ENCODE assay signal across 8 mouse cellular contexts in genomic region chr4:43045659-43046302, GRCm38 (mm10). TPM values are rescaled to one million over a fixed set of nuclear protein-coding genes. Genes with fewer than 3 reads are reported as not detected.
DNase-seq lines count a peak whose midpoint lies in the region; ATAC-seq and TF ChIP-seq lines count a peak whose summit lies in the region.

Gene Fam214b, minus strand, starts transcription at chr4:43046220.

- no peaks in the 10 kb centered on the region for H3K9me3 ChIP-seq in ES-E14 (ENCODE audit: control insufficient read depth, insufficient read depth, low read depth, low read length)
- no peaks in the 10 kb centered on the region for H3K9me3 ChIP-seq in forebrain, embryonic 15.5 days

- ATAC-seq in forebrain, embryonic 15.5 days (replicated peaks): peak; percentile 86
- peak; percentile 72 for ATAC-seq in neutrophil, adult 5-6 weeks (ENCODE audit: extremely low read depth, insufficient number of reproducible peaks, low FRiP score, poor library complexity, severe bottlenecking)

- peak; percentile 100 for DNase-seq in ES-E14 (ENCODE audit: low read depth, low spot score)
- peak; percentile 95 for DNase-seq in cerebellum, adult 11-12 months
- DNase-seq in heart, postnatal 25 days (ENCODE audit: low spot score): peak; percentile 98
- DNase-seq in layer of hippocampus, adult 18-20 months (ENCODE audit: low spot score in 2 of 2): peak; percentile 91 to 94
- peak; percentile 100 for DNase-seq in lung, adult 2 months
- peak; percentile 73 to 82 for DNase-seq in thymus, adult 18-20 months

- 0% methylated on average over 33 of the region's 33 CpGs for WGBS in forebrain, embryonic 15.5 days
- WGBS in lung, adult 2 months: under 1% methylated on average over 33 of the region's 33 CpGs

- no peak for TF ChIP-seq CTCF in lung, adult 2 months (IDR thresholded peaks at IDR 0.05; ENCODE audit: insufficient read depth, low read length)

- peak within 1 kb of the TSS; percentile 51 for H3K9ac ChIP-seq in ES-E14 (ENCODE audit: insufficient read depth, low read depth, low read length, poor library complexity, severe bottlenecking)
- H3K9ac ChIP-seq in forebrain, embryonic 15.5 days (replicated peaks): peak within 1 kb of the TSS; percentile 66

- H3K36me3 ChIP-seq in ES-E14 (ENCODE audit: control insufficient read depth, insufficient read depth, low read length, poor library complexity, severe bottlenecking): no peaks in the 10 kb centered on the region
- no peaks in the 10 kb centered on the region for H3K36me3 ChIP-seq in forebrain, embryonic 15.5 days

- peak within 1 kb of the TSS; percentile 33; the same call in 1 of the 2 replicates for H3K27ac ChIP-seq in ES-E14 (ENCODE audit: insufficient read depth, low read depth, low read length, poor library complexity, severe bottlenecking)
- peak within 1 kb of the TSS; percentile 93 for H3K27ac ChIP-seq in forebrain, embryonic 15.5 days (replicated peaks)

- peak; percentile 74; the same call in 1 of the 2 replicates for TF ChIP-seq POLR2A in lung, adult 2 months (IDR thresholded peaks at IDR 0.05; ENCODE audit: borderline replicate concordance, extremely low read depth, low read depth, low read length)

- peak within 1 kb of the TSS; percentile 74 to 95 for H3K4me3 ChIP-seq in ES-E14 (ENCODE audit: insufficient read depth in 1 of 2, low read depth in 1 of 2, low read length in 2 of 2, poor library complexity in 1 of 2, severe bottlenecking in 1 of 2)
- H3K4me3 ChIP-seq in forebrain, embryonic 15.5 days: peak within 1 kb of the TSS; percentile 71
- peak within 1 kb of the TSS; percentile 73 for H3K4me3 ChIP-seq in lung, adult 2 months (replicated peaks; ENCODE audit: extremely low read depth, low read depth, low read length)

- peaks cover 9 to 13% of the 10 kb centered on the region in 2 experiments for H3K4me1 ChIP-seq in ES-E14 (ENCODE audit: control insufficient read depth in 2 of 2, insufficient read depth in 2 of 2, low read length in 2 of 2, poor library complexity in 1 of 2)
- H3K4me1 ChIP-seq in forebrain, embryonic 15.5 days: peaks cover 35% of the 10 kb centered on the region
- H3K4me1 ChIP-seq in lung, adult 2 months (ENCODE audit: control insufficient read depth, insufficient read depth, low read length): peaks cover 12% of the 10 kb centered on the region

- intact Hi-C loops in heart, postnatal 25 days (cut with DNase I): loop anchor here (2.0 kb wide), 1 partner anchor 69 kb away; no protein-coding TSS in a partner anchor

- in situ Hi-C loops in ES-E14 (cut with MboI; ENCODE audit: low sequenced_read_pairs in 2 of 2, unreplicated experiment in 2 of 2): no loop called here

- H3K4me2 ChIP-seq in forebrain, embryonic 15.5 days (replicated peaks): peak within 1 kb of the TSS; percentile 81

- no peaks in the 10 kb centered on the region for H3K27me3 ChIP-seq in forebrain, embryonic 15.5 days

TF ChIP-seq in ES-E14, 5 proteins besides CTCF, POLR2A, EP300 and RAD21:
- no peak for TF ChIP-seq HCFC1 (IDR thresholded peaks at IDR 0.05; ENCODE audit: borderline replicate concordance, insufficient read depth, low read length)
- TF ChIP-seq MAFK (IDR thresholded peaks at IDR 0.05; ENCODE audit: insufficient read depth, low read depth, low read length): no peak
- TF ChIP-seq CHD2 (IDR thresholded peaks at IDR 0.05; ENCODE audit: low read depth, low read length): no peak
- no peak for TF ChIP-seq ZC3H11A (IDR thresholded peaks at IDR 0.05; ENCODE audit: borderline replicate concordance, low read depth, low read length)
- TF ChIP-seq ZNF384 (IDR thresholded peaks at IDR 0.05; ENCODE audit: low read depth, low read length): no peak

RNA-seq across cellular contexts. Expression of gene Fam214b, which starts in this region (rescaled TPM):
- total RNA-seq in ES-E14 (2012; rRNA removed): 8.2 and 11.9 TPM in 2 replicates
- polyA plus RNA-seq in forebrain, embryonic 15.5 days (2015; fragmentation: Nextera tagmentation; extraction: Ambion mirVana): 44.8 and 45.3 TPM in 2 replicates
- total RNA-seq in heart, postnatal 25 days (2021): 10 to 100 TPM; 27.7 to 32.8 TPM
- 10 to 100 TPM; 36.4 to 36.6 TPM for total RNA-seq in layer of hippocampus, adult 18-20 months (2021)
- 17.5 and 24.9 TPM in 2 replicates for polyA plus RNA-seq in lung, adult 2 months (2012; rRNA removed)
- 14.8 and 18.5 TPM in 2 replicates for total RNA-seq in neutrophil, adult 5-6 weeks (2017)

Comparison
In these comparisons a context has a peak if more than half of its experiments do, and no peak if none do; other contexts are left out.
1. Peak in every context shown above with its lines: DNase-seq, ATAC-seq, H3K4me3 ChIP-seq and H3K27ac ChIP-seq.